In genomic region chr4:129490972-129491880, GRCm38 (mm10) we compare ENCODE assay signal across 9 mouse cellular contexts. TPM values are rescaled to one million over a fixed set of nuclear protein-coding genes. Genes with fewer than 3 reads are reported as not detected.
DNase-seq lines count a peak whose midpoint lies in the region; ATAC-seq lines count a peak whose summit lies in the region.
"Had no signal": no experiment of that assay in that cellular context is flagged by ENCODE, and none has a peak within 500 bp of the region (broad histone marks: within the 10 kb centered on the region; RNA-seq: fewer than 3 reads in every experiment).

TSS of gene Tssk3 (minus strand) at chr4:129491022.
TSS of gene Fam229a (plus strand) at chr4:129491190.

- H3K9me3 ChIP-seq in embryonic facial prominence, embryonic 15.5 days (replicated peaks) = no peaks in the 10 kb centered on the region
- H3K9me3 ChIP-seq in kidney, embryonic 14.5 days (ENCODE audit: control insufficient read depth, low read length) = no peaks in the 10 kb centered on the region
- H3K9me3 ChIP-seq in lung, embryonic 16.5 days (ENCODE audit: control insufficient read depth, low read length) = no peaks in the 10 kb centered on the region

- H3K4me2 ChIP-seq in embryonic facial prominence, embryonic 15.5 days (replicated peaks) = peak within 1 kb of the TSS; percentile 82
- peak within 1 kb of the TSS; percentile 69 for H3K4me2 ChIP-seq in kidney, embryonic 14.5 days (replicated peaks; ENCODE audit: low read depth, low read length)
- peak within 1 kb of the TSS; percentile 66 for H3K4me2 ChIP-seq in lung, embryonic 16.5 days (ENCODE audit: low read depth, low read length)

- 0 out of 2 replicates have a peak, but pooled peaks have one; percentile 29 for ATAC-seq in frontal cortex, adult (ENCODE audit: low TSS enrichment)
- ATAC-seq in embryonic facial prominence, embryonic 15.5 days (ENCODE audit: insufficient number of reproducible peaks, low FRiP score, low TSS enrichment, low read depth) = 0 out of 2 replicates have a peak, but pooled peaks have one; percentile 16
- ATAC-seq in kidney, embryonic 14.5 days (ENCODE audit: low FRiP score, low TSS enrichment) = peak; percentile 63
- peak; percentile 61 for ATAC-seq in lung, embryonic 16.5 days (ENCODE audit: low read depth)

- peak within 1 kb of the TSS; percentile 43 for H3K4me3 ChIP-seq in embryonic facial prominence, embryonic 15.5 days (replicated peaks)
- peak within 1 kb of the TSS; percentile 40 for H3K4me3 ChIP-seq in kidney, embryonic 14.5 days (ENCODE audit: low read length)
- H3K4me3 ChIP-seq in lung, embryonic 16.5 days (ENCODE audit: low read length) = peak within 1 kb of the TSS; percentile 43

- no peak for DNase-seq in frontal cortex, adult 2 months (ENCODE audit: extremely low spot score in 1 of 2, low spot score in 1 of 2)
- peak; percentile 37 for DNase-seq in T-cell, adult 2 months (ENCODE audit: low spot score)
- DNase-seq in splenic B cell, adult 2 months (ENCODE audit: low read depth, low spot score) = peak; percentile 78
- DNase-seq in frontal cortex, postnatal 14 days (ENCODE audit: low spot score in 2 of 2) = no peak

- peaks cover 25% of the 10 kb centered on the region for H3K36me3 ChIP-seq in embryonic facial prominence, embryonic 15.5 days
- H3K36me3 ChIP-seq in kidney, embryonic 14.5 days (ENCODE audit: control insufficient read depth, insufficient read depth, low read length) = peaks cover 31% of the 10 kb centered on the region
- H3K36me3 ChIP-seq in lung, embryonic 16.5 days (ENCODE audit: control insufficient read depth, insufficient read depth, low read length) = peaks cover 10% of the 10 kb centered on the region; the same call in 1 of the 2 replicates
- no peaks in the 10 kb centered on the region; the same call in 1 of the 2 replicates for H3K36me3 ChIP-seq in splenic B cell, adult 2 months (ENCODE audit: control insufficient read depth, insufficient read depth, low read length, poor library complexity, severe bottlenecking)

- WGBS in embryonic facial prominence, embryonic 15.5 days = 5% methylated on average over 70 of the region's 70 CpGs
- 5% methylated on average over 70 of the region's 70 CpGs for WGBS in kidney, embryonic 14.5 days
- WGBS in lung, embryonic 16.5 days = 7% methylated on average over 70 of the region's 70 CpGs

- H3K27me3 ChIP-seq in embryonic facial prominence, embryonic 15.5 days = peaks cover 22% of the 10 kb centered on the region
- H3K27me3 ChIP-seq in kidney, embryonic 14.5 days (ENCODE audit: control insufficient read depth, insufficient read depth, low read length) = peaks cover 10% of the 10 kb centered on the region
- peaks cover 13% of the 10 kb centered on the region for H3K27me3 ChIP-seq in lung, embryonic 16.5 days (ENCODE audit: control insufficient read depth, insufficient read depth, low read depth, low read length)
- no peaks in the 10 kb centered on the region for H3K27me3 ChIP-seq in splenic B cell, adult 2 months (ENCODE audit: control insufficient read depth, insufficient read depth, low read length, poor library complexity, severe bottlenecking)

- H3K9ac ChIP-seq in embryonic facial prominence, embryonic 15.5 days = peak within 1 kb of the TSS; percentile 39
- H3K9ac ChIP-seq in kidney, embryonic 14.5 days (ENCODE audit: low read depth, low read length) = peak within 1 kb of the TSS; percentile 42
- H3K9ac ChIP-seq in lung, embryonic 16.5 days (ENCODE audit: low read length) = peak within 1 kb of the TSS; percentile 39

- peaks cover 18% of the 10 kb centered on the region for H3K4me1 ChIP-seq in embryonic facial prominence, embryonic 15.5 days
- H3K4me1 ChIP-seq in kidney, embryonic 14.5 days (ENCODE audit: control insufficient read depth, insufficient read depth, low read length) = peaks cover 12% of the 10 kb centered on the region
- H3K4me1 ChIP-seq in lung, embryonic 16.5 days (replicated peaks; ENCODE audit: control insufficient read depth, insufficient read depth, low read length) = peaks cover 14% of the 10 kb centered on the region

- H3K27ac ChIP-seq in embryonic facial prominence, embryonic 15.5 days (replicated peaks) = no peak within 1 kb of the TSS
- H3K27ac ChIP-seq in kidney, embryonic 14.5 days (ENCODE audit: low read depth, low read length) = no peak within 1 kb of the TSS
- no peak within 1 kb of the TSS for H3K27ac ChIP-seq in lung, embryonic 16.5 days (ENCODE audit: low read length)

RNA-seq across cellular contexts. Expression of gene Tssk3, which starts in this region (rescaled TPM):
- 0.11 and 0.26 TPM in 2 replicates for polyA plus RNA-seq in frontal cortex, adult 2 months (2012; rRNA removed)
- not detected in 2 replicates for polyA plus RNA-seq in embryonic facial prominence, embryonic 15.5 days (2015; fragmentation: Nextera tagmentation; extraction: Ambion mirVana)
- not detected in 2 replicates for polyA plus RNA-seq in kidney, embryonic 14.5 days (2014; fragmentation: Nextera tagmentation; extraction: Ambion mirVana)
- polyA plus RNA-seq in lung, embryonic 16.5 days (2015; fragmentation: Nextera tagmentation; extraction: Ambion mirVana) = not detected in 2 replicates
- polyA plus RNA-seq: C2C12 had no signal

RNA-seq across cellular contexts. Expression of gene Fam229a, which starts in this region (rescaled TPM):
- polyA plus RNA-seq in frontal cortex, adult 2 months (2012; rRNA removed) = 1.2 and 1.6 TPM in 2 replicates
- polyA plus RNA-seq in embryonic facial prominence, embryonic 15.5 days (2015; fragmentation: Nextera tagmentation; extraction: Ambion mirVana) = not detected in 2 replicates
- polyA plus RNA-seq in kidney, embryonic 14.5 days (2014; fragmentation: Nextera tagmentation; extraction: Ambion mirVana) = 0.39 TPM in 1 of 2 replicates, not detected in the other
- not detected in 2 replicates for polyA plus RNA-seq in lung, embryonic 16.5 days (2015; fragmentation: Nextera tagmentation; extraction: Ambion mirVana)
- polyA plus RNA-seq: C2C12 had no signal

Comparison
In these comparisons a context has a peak if more than half of its experiments do, and no peak if none do; other contexts are left out.
1. Peak in ATAC-seq, H3K4me3 ChIP-seq, H3K9ac ChIP-seq and H3K4me2 ChIP-seq in embryonic facial prominence, embryonic 15.5 days; RNA of the genes that start here not detected or under 1 TPM.
2. Peak in ATAC-seq, H3K4me3 ChIP-seq, H3K9ac ChIP-seq and H3K4me2 ChIP-seq in kidney, embryonic 14.5 days; RNA of the genes that start here not detected or under 1 TPM.
3. Peak in ATAC-seq, H3K4me3 ChIP-seq, H3K9ac ChIP-seq and H3K4me2 ChIP-seq in lung, embryonic 16.5 days; RNA of the genes that start here not detected or under 1 TPM.
4. DNase-seq: peak in T-cell, adult 2 months (single experiment) and splenic B cell, adult 2 months (single experiment); none in frontal cortex, adult 2 months (0 of 2) and frontal cortex, postnatal 14 days (0 of 2).
5. Peak in every context shown above with its lines, with median percentiles within 50 percentile points of each other: ATAC-seq, H3K4me2 ChIP-seq, H3K4me3 ChIP-seq and H3K9ac ChIP-seq.